In the genomic region with DNA sequence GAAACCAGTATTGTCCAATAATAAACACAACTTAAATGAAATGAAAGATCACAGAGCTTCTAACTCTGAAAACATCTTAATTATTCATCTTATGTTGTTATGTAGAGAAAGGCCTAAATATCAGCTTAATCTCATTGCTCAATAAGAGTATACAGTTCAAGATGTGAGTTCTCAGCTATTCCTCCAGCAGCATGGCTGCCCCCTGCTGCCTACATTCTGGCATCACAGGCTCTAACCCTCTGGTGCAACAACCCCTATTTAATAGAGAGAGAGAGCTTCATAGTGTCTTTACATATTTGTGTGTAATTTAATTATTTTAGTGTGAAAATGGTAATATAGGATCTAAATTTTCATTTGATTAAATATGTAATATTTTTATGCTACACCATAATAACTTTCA, we compare ENCODE assay signal across 8 mouse cellular contexts.
DNase-seq lines count a peak whose midpoint lies in the region; ATAC-seq and TF ChIP-seq lines count a peak whose summit lies in the region.
"Had no signal": no experiment of that assay in that cellular context is flagged by ENCODE, and none has a peak within 500 bp of the region (broad histone marks: within the 10 kb centered on the region; RNA-seq: fewer than 3 reads in every experiment).

No protein-coding gene starts in this region.

- H3K9ac ChIP-seq in kidney, postnatal 0 days (ENCODE audit: low read depth, low read length), result no peak overlapping the region
- no peak overlapping the region for H3K9ac ChIP-seq in kidney, embryonic 16.5 days (replicated peaks; ENCODE audit: low read length)
- no peak overlapping the region for H3K9ac ChIP-seq in embryonic facial prominence, embryonic 11.5 days (replicated peaks; ENCODE audit: low read length)
- H3K9ac ChIP-seq: embryonic facial prominence, embryonic 12.5 days had no signal

- H3K27ac ChIP-seq in kidney, postnatal 0 days, result no peak overlapping the region
- H3K27ac ChIP-seq in kidney, embryonic 16.5 days (ENCODE audit: low read length), result no peak overlapping the region
- H3K27ac ChIP-seq in embryonic facial prominence, embryonic 11.5 days (replicated peaks; ENCODE audit: low read depth, low read length), result no peak overlapping the region
- H3K27ac ChIP-seq: embryonic facial prominence, embryonic 12.5 days had no signal

- in situ Hi-C loops in Patski (cut with MboI; ENCODE audit: low pct_unique_long_range_greater_than_20kb), result no loop called here

- H3K36me3 ChIP-seq in kidney, postnatal 0 days (ENCODE audit: insufficient read depth, low read length), result no peaks in the 10 kb centered on the region
- no peaks in the 10 kb centered on the region for H3K36me3 ChIP-seq in kidney, embryonic 16.5 days (ENCODE audit: insufficient read depth, low read length)
- no peaks in the 10 kb centered on the region for H3K36me3 ChIP-seq in E14TG2a.4 (ENCODE audit: insufficient read depth, low read length)
- no peaks in the 10 kb centered on the region for H3K36me3 ChIP-seq in embryonic facial prominence, embryonic 11.5 days (replicated peaks; ENCODE audit: control insufficient read depth, insufficient read depth, low read depth, low read length)
- H3K36me3 ChIP-seq: embryonic facial prominence, embryonic 12.5 days had no signal

- H3K27me3 ChIP-seq in kidney, postnatal 0 days (ENCODE audit: insufficient read depth, low read length), result no peaks in the 10 kb centered on the region
- H3K27me3 ChIP-seq in kidney, embryonic 16.5 days (ENCODE audit: insufficient read depth, low read length), result no peaks in the 10 kb centered on the region
- H3K27me3 ChIP-seq in E14TG2a.4 (ENCODE audit: insufficient read depth, low read length) (no peaks in the 10 kb centered on the region), Patski (no peaks in the 10 kb centered on the region)
- no peaks in the 10 kb centered on the region for H3K27me3 ChIP-seq in embryonic facial prominence, embryonic 11.5 days (ENCODE audit: control insufficient read depth, insufficient read depth, low read length)
- H3K27me3 ChIP-seq: embryonic facial prominence, embryonic 12.5 days had no signal

- TF ChIP-seq CTCF in kidney, postnatal 0 days (IDR thresholded peaks at IDR 0.05; ENCODE audit: low read depth), result peak; percentile 56
- TF ChIP-seq CTCF in E14TG2a.4 (conservative IDR thresholded peaks at IDR 0.05; ENCODE audit: low read length), result peak; percentile 63
- peak; percentile 23 for TF ChIP-seq CTCF in Patski (IDR thresholded peaks at IDR 0.05)

- CTCF ChIA-PET in Patski (lab: Charles Lee), result interaction anchor here (0.8 kb wide), 1 partner anchor 9 kb away, joined by 3 read pairs; no protein-coding TSS in a partner anchor

- ATAC-seq in kidney, postnatal 0 days (replicated peaks; ENCODE audit: low FRiP score, low read depth), result no peak
- no peak for ATAC-seq in kidney, embryonic 16.5 days (ENCODE audit: low FRiP score, low TSS enrichment)
- ATAC-seq in Patski, result no peak
- no peak for ATAC-seq in embryonic facial prominence, embryonic 11.5 days (replicated peaks; ENCODE audit: insufficient number of reproducible peaks, low FRiP score, low TSS enrichment, low read depth)
- no peak for ATAC-seq in activated CD4-positive, CD25-positive, alpha-beta regulatory T cell, adult 4 months

- no peaks in the 10 kb centered on the region for H3K9me3 ChIP-seq in kidney, postnatal 0 days (replicated peaks; ENCODE audit: low read length)
- no peaks in the 10 kb centered on the region for H3K9me3 ChIP-seq in kidney, embryonic 16.5 days (ENCODE audit: low read length)
- H3K9me3 ChIP-seq in E14TG2a.4 (ENCODE audit: low read length), result no peaks in the 10 kb centered on the region
- H3K9me3 ChIP-seq in embryonic facial prominence, embryonic 11.5 days (replicated peaks; ENCODE audit: control insufficient read depth, low read length), result no peaks in the 10 kb centered on the region
- H3K9me3 ChIP-seq: embryonic facial prominence, embryonic 12.5 days had no signal

- DNase-seq in kidney, postnatal 0 days (ENCODE audit: low spot score), result peak; percentile 11
- no peak for DNase-seq in Patski (ENCODE audit: low read depth, low spot score)
- DNase-seq in embryonic facial prominence, embryonic 11.5 days (ENCODE audit: low spot score), result peak; percentile 10
- no peak for DNase-seq in MN1 (ENCODE audit: low spot score)

- H3K4me2 ChIP-seq in kidney, postnatal 0 days (ENCODE audit: low read length), result no peak overlapping the region
- H3K4me2 ChIP-seq in kidney, embryonic 16.5 days (replicated peaks; ENCODE audit: low read depth, low read length), result no peak overlapping the region
- no peak overlapping the region for H3K4me2 ChIP-seq in embryonic facial prominence, embryonic 11.5 days (ENCODE audit: low read depth, low read length)
- H3K4me2 ChIP-seq: embryonic facial prominence, embryonic 12.5 days had no signal

- H3K4me1 ChIP-seq in kidney, postnatal 0 days (replicated peaks; ENCODE audit: insufficient read depth, low read length), result no peaks in the 10 kb centered on the region
- no peaks in the 10 kb centered on the region for H3K4me1 ChIP-seq in kidney, embryonic 16.5 days (ENCODE audit: insufficient read depth, low read length)
- no peaks in the 10 kb centered on the region for H3K4me1 ChIP-seq in E14TG2a.4 (replicated peaks; ENCODE audit: low read depth, low read length)
- no peaks in the 10 kb centered on the region for H3K4me1 ChIP-seq in embryonic facial prominence, embryonic 11.5 days (ENCODE audit: control insufficient read depth, insufficient read depth, low read length)
- H3K4me1 ChIP-seq: embryonic facial prominence, embryonic 12.5 days had no signal

- POLR2A ChIA-PET in Patski (lab: Charles Lee), result no interaction called here

- no peak overlapping the region for H3K4me3 ChIP-seq in kidney, postnatal 0 days (replicated peaks; ENCODE audit: low read depth, low read length)
- no peak overlapping the region for H3K4me3 ChIP-seq in kidney, embryonic 16.5 days (ENCODE audit: low read length)
- no peak overlapping the region for H3K4me3 ChIP-seq in E14TG2a.4 (replicated peaks; ENCODE audit: low read length)
- H3K4me3 ChIP-seq in embryonic facial prominence, embryonic 11.5 days (ENCODE audit: low read depth, low read length), result no peak overlapping the region
- H3K4me3 ChIP-seq: embryonic facial prominence, embryonic 12.5 days had no signal

Comparison
In these comparisons a context has a peak if more than half of its experiments do, and no peak if none do; other contexts are left out.
1. DNase-seq: peak in kidney, postnatal 0 days (single experiment) and embryonic facial prominence, embryonic 11.5 days (single experiment); none in Patski (single experiment) and MN1 (single experiment).
2. Peak in every context shown above with its lines, with median percentiles within 50 percentile points of each other: CTCF ChIP-seq.